Mouse (Mus musculus) MEL (cell line): ENCODE results near the gene Cx3cr1. TPM values are rescaled to one million over a fixed set of nuclear protein-coding genes. Genes with fewer than 3 reads are reported as not detected.
A peak's percentile ranks its signal among the peaks of the same experiment; 100 is the strongest.

Experiments used
- DNase-seq: peaks from one replicate; pipeline ENCODE4 v3.0.0; 2011; ENCODE audit warnings: low read depth, low spot score
- H3K27ac ChIP-seq: 2 replicates; pipeline ENCODE4 v1.5.1; 2012; ENCODE audit warnings: low read depth, mild to moderate bottlenecking, control low read depth, low read length, moderate library complexity; ENCODE audit not compliant: control insufficient read depth
- H3K27me3 ChIP-seq, 2 experiments: fragments of 150-350 bp in 1 of 2; sonication (generic) in 1 of 2; 2 replicates each; pipeline ENCODE4 v1.6.1; 2012; ENCODE audit warnings: low read length in 2 of 2, mild to moderate bottlenecking in 2 of 2, improper control_type of control experiment in 1 of 2, moderate library complexity in 1 of 2; ENCODE audit not compliant: insufficient read depth in 2 of 2, control insufficient read depth in 1 of 2
- H3K36me3 ChIP-seq, 2 experiments: 2 replicates each; pipeline ENCODE4 v1.6.1; 2012 to 2014; ENCODE audit warnings: low read length in 2 of 2, improper control_type of control experiment in 1 of 2, inconsistent platforms in 1 of 2, mild to moderate bottlenecking in 1 of 2; ENCODE audit not compliant: insufficient read depth in 2 of 2, control insufficient read depth in 1 of 2
- H3K4me1 ChIP-seq, 2 experiments: fragments of 150-350 bp in 1 of 2; sonication (generic) in 1 of 2; 2 replicates each; pipeline ENCODE4 v1.6.1; 2012; ENCODE audit warnings: low read length in 2 of 2, improper control_type of control experiment in 1 of 2, mild to moderate bottlenecking in 1 of 2; ENCODE audit not compliant: insufficient read depth in 2 of 2, control insufficient read depth in 1 of 2
- H3K4me3 ChIP-seq, 2 experiments: fragments of 150-350 bp in 1 of 2; sonication (generic) in 1 of 2; 2 replicates each; pipeline ENCODE4 v1.5.1; 2012; ENCODE audit warnings: low read depth in 2 of 2, low read length in 2 of 2, mild to moderate bottlenecking in 2 of 2, moderate library complexity in 2 of 2, control low read depth in 1 of 2, improper control_type of control experiment in 1 of 2; ENCODE audit not compliant: control insufficient read depth in 1 of 2, insufficient read depth in 1 of 2
- H3K79me2 ChIP-seq: 2 replicates; pipeline ENCODE4 v1.6.1; 2012; ENCODE audit warnings: mild to moderate bottlenecking, low read length, moderate library complexity; ENCODE audit not compliant: control insufficient read depth, poor library complexity, insufficient read depth
- H3K9ac ChIP-seq: 2 replicates; pipeline ENCODE4 v1.6.1; 2012; ENCODE audit warnings: low read depth, mild to moderate bottlenecking, control low read depth, low read length, moderate library complexity; ENCODE audit not compliant: control insufficient read depth, poor library complexity, severe bottlenecking
- H3K9me3 ChIP-seq: fragments of 150-350 bp; sonication (generic); replicated peaks from 2 replicates; pipeline ENCODE4 v1.6.1; 2012; ENCODE audit warnings: mild to moderate bottlenecking, low read length, improper control_type of control experiment, moderate library complexity; ENCODE audit not compliant: insufficient read depth
- BHLHE40 ChIP-seq: IDR thresholded peaks from 2 replicates; pipeline ENCODE4 v1.6.1; 2012; ENCODE audit warnings: low read depth, mild to moderate bottlenecking, inconsistent platforms, low read length, improper control_type of control experiment, borderline replicate concordance
- CHD1 ChIP-seq: IDR thresholded peaks from 2 replicates; pipeline ENCODE4 v1.6.1; 2012; ENCODE audit warnings: low read depth, mild to moderate bottlenecking, inconsistent platforms, low read length, improper control_type of control experiment
- CHD2 ChIP-seq: IDR thresholded peaks from 2 replicates; pipeline ENCODE4 v1.6.1; 2011; ENCODE audit warnings: low read length, improper control_type of control experiment
- CTCF ChIP-seq, 3 experiments: IDR thresholded peaks in 2 of 3; conservative IDR thresholded peaks in 1 of 3; 2 replicates each; pipeline ENCODE4 v1.5.1; 2011 to 2012; ENCODE audit warnings: low read length in 3 of 3, low read depth in 2 of 3, mild to moderate bottlenecking in 2 of 3, improper control_type of control experiment in 1 of 3, inconsistent platforms in 1 of 3, mixed read lengths in 1 of 3, moderate library complexity in 1 of 3; ENCODE audit not compliant: control insufficient read depth in 1 of 3, insufficient read depth in 1 of 3, poor library complexity in 1 of 3, severe bottlenecking in 1 of 3
- E2F4 ChIP-seq: IDR thresholded peaks from 2 replicates; pipeline ENCODE4 v1.6.1; 2011; ENCODE audit warnings: low read depth, low read length, improper control_type of control experiment, borderline replicate concordance
- ELF1 ChIP-seq: IDR thresholded peaks from 2 replicates; pipeline ENCODE4 v1.6.1; 2014; ENCODE audit warnings: low read depth, mild to moderate bottlenecking, inconsistent platforms, low read length, improper control_type of control experiment, moderate library complexity
- EP300 ChIP-seq, 2 experiments: IDR thresholded peaks; 2 replicates each; pipeline ENCODE4 v1.6.1; 2011; ENCODE audit warnings: improper control_type of control experiment in 2 of 2, low read length in 2 of 2, low read depth in 1 of 2, mild to moderate bottlenecking in 1 of 2
- ETS1 ChIP-seq: IDR thresholded peaks from 2 replicates; pipeline ENCODE4 v1.6.1; 2012; ENCODE audit warnings: low read depth, mild to moderate bottlenecking, inconsistent platforms, low read length, improper control_type of control experiment, moderate library complexity
- GABPA ChIP-seq: IDR thresholded peaks from 2 replicates; pipeline ENCODE4 v1.6.1; 2012; ENCODE audit warnings: low read depth, mild to moderate bottlenecking, inconsistent platforms, low read length, improper control_type of control experiment, moderate library complexity
- GATA1 ChIP-seq: IDR thresholded peaks from 2 replicates; pipeline ENCODE4 v1.6.1; 2011; ENCODE audit warnings: low read depth, low read length, improper control_type of control experiment
- HCFC1 ChIP-seq: IDR thresholded peaks from 2 replicates; pipeline ENCODE4 v1.6.1; 2012; ENCODE audit warnings: low read depth, mild to moderate bottlenecking, inconsistent platforms, low read length, improper control_type of control experiment, moderate library complexity
- JUND ChIP-seq: IDR thresholded peaks from 2 replicates; pipeline ENCODE4 v1.6.1; 2011; ENCODE audit warnings: low read depth, mild to moderate bottlenecking, improper control_type of control experiment, low read length
- KAT2A ChIP-seq: conservative IDR thresholded peaks from 2 replicates; pipeline ENCODE4 v1.6.1; 2012; ENCODE audit warnings: low read depth, low read length, improper control_type of control experiment, inconsistent platforms
- MAFK ChIP-seq: IDR thresholded peaks from 2 replicates; pipeline ENCODE4 v1.6.1; 2011; ENCODE audit warnings: low read depth, mild to moderate bottlenecking, low read length, improper control_type of control experiment, borderline replicate concordance
- MAX ChIP-seq: IDR thresholded peaks from 2 replicates; pipeline ENCODE4 v1.6.1; 2011; ENCODE audit warnings: low read length, improper control_type of control experiment
- MAZ ChIP-seq: IDR thresholded peaks from 2 replicates; pipeline ENCODE4 v1.6.1; 2012; ENCODE audit warnings: low read depth, mild to moderate bottlenecking, inconsistent platforms, low read length, improper control_type of control experiment
- MEF2A ChIP-seq: IDR thresholded peaks from 2 replicates; pipeline ENCODE4 v1.6.1; 2014; ENCODE audit warnings: low read depth, mild to moderate bottlenecking, inconsistent platforms, low read length, improper control_type of control experiment; ENCODE audit not compliant: poor library complexity, insufficient replicate concordance, severe bottlenecking; ENCODE audit errors: extremely low read depth
- MXI1 ChIP-seq: IDR thresholded peaks from 2 replicates; pipeline ENCODE4 v1.6.1; 2011; ENCODE audit warnings: mild to moderate bottlenecking, low read depth, low read length, improper control_type of control experiment
- NELFE ChIP-seq: IDR thresholded peaks from 2 replicates; pipeline ENCODE4 v1.6.1; 2011; ENCODE audit warnings: low read depth, low read length, improper control_type of control experiment
- NRF1 ChIP-seq: IDR thresholded peaks from 2 replicates; pipeline ENCODE4 v1.6.1; 2014; ENCODE audit warnings: low read depth, mild to moderate bottlenecking, inconsistent platforms, low read length, improper control_type of control experiment, moderate library complexity; ENCODE audit not compliant: poor library complexity, insufficient read depth, severe bottlenecking
- POLR2A ChIP-seq, 2 experiments: IDR thresholded peaks; 2 replicates each; pipeline ENCODE4 v1.6.1; 2011 to 2012; ENCODE audit warnings: low read length in 2 of 2, mild to moderate bottlenecking in 2 of 2, control low read depth in 1 of 2, improper control_type of control experiment in 1 of 2, low read depth in 1 of 2, moderate library complexity in 1 of 2; ENCODE audit not compliant: control insufficient read depth in 1 of 2, insufficient read depth in 1 of 2, poor library complexity in 1 of 2
- POLR2AphosphoS2 ChIP-seq: IDR thresholded peaks from 2 replicates; pipeline ENCODE4 v1.6.1; 2011; ENCODE audit warnings: low read length, improper control_type of control experiment
- POLR2AphosphoS5 ChIP-seq: IDR thresholded peaks from 2 replicates; pipeline ENCODE4 v1.6.1; 2012; ENCODE audit warnings: low read depth, borderline replicate concordance, mild to moderate bottlenecking, inconsistent platforms, low read length, moderate library complexity, mixed read lengths
- RAD21 ChIP-seq: IDR thresholded peaks from 2 replicates; pipeline ENCODE4 v1.6.1; 2011; ENCODE audit warnings: mild to moderate bottlenecking, low read depth, low read length, improper control_type of control experiment
- RCOR1 ChIP-seq: IDR thresholded peaks from 2 replicates; pipeline ENCODE4 v1.6.1; 2012; ENCODE audit warnings: low read depth, mild to moderate bottlenecking, inconsistent platforms, low read length, improper control_type of control experiment
- SIN3A ChIP-seq: IDR thresholded peaks from 2 replicates; pipeline ENCODE4 v1.6.1; 2012; ENCODE audit warnings: low read length, improper control_type of control experiment, inconsistent platforms
- SMC3 ChIP-seq: IDR thresholded peaks from 2 replicates; pipeline ENCODE4 v1.6.1; 2011; ENCODE audit warnings: low read depth, low read length, improper control_type of control experiment
- TAL1 ChIP-seq: IDR thresholded peaks from 2 replicates; pipeline ENCODE4 v1.6.1; 2012; ENCODE audit warnings: mild to moderate bottlenecking, inconsistent platforms, low read length, moderate library complexity, mixed read lengths
- TBP ChIP-seq: IDR thresholded peaks from 2 replicates; pipeline ENCODE4 v1.8.0; 2011; ENCODE audit warnings: low read depth, low read length, improper control_type of control experiment
- TCF12 ChIP-seq: IDR thresholded peaks from 2 replicates; pipeline ENCODE4 v1.6.1; 2014; ENCODE audit warnings: low read depth, mild to moderate bottlenecking, inconsistent platforms, low read length, improper control_type of control experiment, moderate library complexity
- UBTF ChIP-seq: IDR thresholded peaks from 2 replicates; pipeline ENCODE4 v1.6.1; 2012; ENCODE audit warnings: low read depth, mild to moderate bottlenecking, inconsistent platforms, low read length, improper control_type of control experiment, moderate library complexity, borderline replicate concordance; ENCODE audit not compliant: insufficient read depth
- USF1 ChIP-seq: IDR thresholded peaks from 2 replicates; pipeline ENCODE4 v1.6.1; 2014; ENCODE audit warnings: low read depth, mild to moderate bottlenecking, inconsistent platforms, low read length, improper control_type of control experiment, moderate library complexity
- USF2 ChIP-seq, 2 experiments: IDR thresholded peaks; 2 replicates each; pipeline ENCODE4 v1.6.1; 2011 to 2012; ENCODE audit warnings: improper control_type of control experiment in 2 of 2, low read length in 2 of 2, borderline replicate concordance in 1 of 2, inconsistent platforms in 1 of 2, low read depth in 1 of 2, mild to moderate bottlenecking in 1 of 2; ENCODE audit not compliant: insufficient read depth in 1 of 2
- ZC3H11A ChIP-seq: IDR thresholded peaks from 2 replicates; pipeline ENCODE4 v1.6.1; 2012; ENCODE audit warnings: low read depth, mild to moderate bottlenecking, inconsistent platforms, low read length, improper control_type of control experiment
- ZKSCAN1 ChIP-seq: IDR thresholded peaks from 2 replicates; pipeline ENCODE4 v1.6.1; 2012; ENCODE audit warnings: low read depth, mild to moderate bottlenecking, inconsistent platforms, low read length, improper control_type of control experiment, moderate library complexity
- ZMIZ1 ChIP-seq: IDR thresholded peaks from 2 replicates; pipeline ENCODE4 v1.6.1; 2012; ENCODE audit warnings: low read depth, mild to moderate bottlenecking, inconsistent platforms, low read length, improper control_type of control experiment, moderate library complexity
- ZNF384 ChIP-seq: IDR thresholded peaks from 2 replicates; pipeline ENCODE4 v1.6.1; 2012; ENCODE audit warnings: low read depth, mild to moderate bottlenecking, inconsistent platforms, low read length, improper control_type of control experiment
- polyA plus RNA-seq, 2 experiments: library from polyadenylated mRNA; stranded (reverse) in 1 of 2; unstranded in 1 of 2; fragments of >175 nt in 1 of 2; fragments of >200 nt in 1 of 2; gene quantifications; 2 replicates each; pipeline versions ENCODE4 v1.2.1 to v1.2.4; 2012; ENCODE audit warnings: low replicate concordance in 2 of 2, low read depth in 1 of 2; ENCODE audit not compliant: insufficient read length in 2 of 2, insufficient read depth in 1 of 2, missing spikeins in 1 of 2
- total RNA-seq: library from RNA; depleted of rRNA; stranded (reverse); fragments of 300-350 nt; gene quantifications from 2 replicates; pipeline ENCODE4 v1.2.3, GENCODE M21; 2012

Gene Cx3cr1
- total and polyA plus RNA-seq, 3 experiments = not detected

GRCm38 (mm10) chr9:119982241-119982811 lies 87.4 kb downstream of the Cx3cr1 start:
- Histone ChIP-seq H3K4me1 (peaks cover 4 to 17% of the 10 kb centered on the region in 2 experiments; a peak in 3 of 4 replicates), H3K27me3 (no peaks in the 10 kb centered on the region), H3K79me2 (peaks cover 7% of the 10 kb centered on the region), H3K36me3 (peaks cover 0 to 7% of the 10 kb centered on the region in 2 experiments; a peak in 2 of 4 replicates), H3K4me3 (peak overlapping the region; percentile 80 to 81), H3K9me3 (no peaks in the 10 kb centered on the region), H3K9ac (peak overlapping the region; percentile 87), H3K27ac (peak overlapping the region; percentile 87)
- peak; percentile 85 for DNase-seq
- TF ChIP-seq ETS1 = no peak; the same call in 1 of the 2 replicates
- TF ChIP-seq KAT2A = no peak
- TF ChIP-seq ZMIZ1 = no peak
- TF ChIP-seq EP300 (IDR thresholded peaks at IDR 0.05; ENCODE audit: low read depth in 1 of 2, low read length in 2 of 2) = no peak
- no peak for TF ChIP-seq RCOR1
- TF ChIP-seq CTCF (IDR thresholded peaks at IDR 0.05 in 2 of 3, conservative IDR thresholded peaks at IDR 0.05 in 1 of 3; ENCODE audit: control insufficient read depth in 1 of 3, insufficient read depth in 1 of 3, low read depth in 2 of 3, low read length in 3 of 3, poor library complexity in 1 of 3, severe bottlenecking in 1 of 3) = peak in 2 of 3 experiments; percentile 52 to 66; a peak in 4 of 6 replicates
- TF ChIP-seq RAD21 = no peak
- no peak for TF ChIP-seq ZKSCAN1
- no peak for TF ChIP-seq POLR2AphosphoS5
- no peak; the same call in 1 of the 2 replicates for TF ChIP-seq HCFC1
- TF ChIP-seq MXI1 = peak; percentile 68
- TF ChIP-seq USF1 = no peak
- TF ChIP-seq POLR2AphosphoS2 = no peak
- no peak for TF ChIP-seq E2F4
- no peak for TF ChIP-seq MEF2A
- TF ChIP-seq NELFE = peak; percentile 33
- TF ChIP-seq SMC3 = peak; percentile 31
- no peak for TF ChIP-seq TAL1
- no peak for TF ChIP-seq BHLHE40
- TF ChIP-seq ELF1 = no peak
- no peak for TF ChIP-seq MAFK
- TF ChIP-seq ZNF384 = no peak
- no peak for TF ChIP-seq POLR2A (IDR thresholded peaks at IDR 0.05; ENCODE audit: control insufficient read depth in 1 of 2, insufficient read depth in 1 of 2, low read depth in 1 of 2, low read length in 2 of 2, poor library complexity in 1 of 2)
- TF ChIP-seq CHD2 = no peak
- no peak for TF ChIP-seq USF2 (IDR thresholded peaks at IDR 0.05; ENCODE audit: borderline replicate concordance in 1 of 2, insufficient read depth in 1 of 2, low read depth in 1 of 2, low read length in 2 of 2)
- no peak for TF ChIP-seq MAX
- TF ChIP-seq CHD1 = no peak
- TF ChIP-seq GATA1 = no peak
- TF ChIP-seq ZC3H11A = no peak
- no peak for TF ChIP-seq NRF1
- no peak for TF ChIP-seq GABPA
- TF ChIP-seq TBP = no peak
- TF ChIP-seq SIN3A = peak; percentile 59
- no peak for TF ChIP-seq JUND
- peak; percentile 75; the same call in 1 of the 2 replicates for TF ChIP-seq MAZ
- TF ChIP-seq TCF12 = no peak
- TF ChIP-seq UBTF = no peak
